Mouse (Mus musculus): ENCODE measurements at regions not wholly inside any gene's neighbourhood (a gene's known extent, or its start where the extent isn't known, plus 50 kb on each side); places are given as distances from the start of the nearest gene placed in this dataset.
"Not testable (repeated sequence)": the region's sequence is repeated elsewhere in the genome, so short reads cannot be mapped to it uniquely, and the experiment has no call there.

DNA sequence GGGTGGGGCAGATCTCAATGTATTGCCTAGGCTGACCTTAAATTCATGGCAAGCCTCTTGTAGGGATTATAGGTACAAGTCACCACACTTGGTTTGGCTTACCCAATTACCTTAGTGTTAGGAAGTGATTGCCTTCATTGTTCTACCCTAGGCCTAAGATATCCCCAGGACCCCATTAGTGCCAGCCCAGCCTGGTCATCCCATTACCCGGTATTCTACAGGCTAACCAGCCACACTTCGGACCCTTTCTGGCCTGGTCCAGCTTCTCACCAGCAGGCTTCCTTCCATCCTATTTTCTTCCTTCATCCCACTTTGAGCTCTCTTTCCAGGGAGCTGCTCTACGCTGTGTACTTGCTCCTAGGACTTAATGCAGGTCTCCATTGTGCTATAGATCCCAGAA is 59.5 kb downstream of the Tex35 start:
- DNase-seq (ENCODE audit: low spot score): no peak

DNA sequence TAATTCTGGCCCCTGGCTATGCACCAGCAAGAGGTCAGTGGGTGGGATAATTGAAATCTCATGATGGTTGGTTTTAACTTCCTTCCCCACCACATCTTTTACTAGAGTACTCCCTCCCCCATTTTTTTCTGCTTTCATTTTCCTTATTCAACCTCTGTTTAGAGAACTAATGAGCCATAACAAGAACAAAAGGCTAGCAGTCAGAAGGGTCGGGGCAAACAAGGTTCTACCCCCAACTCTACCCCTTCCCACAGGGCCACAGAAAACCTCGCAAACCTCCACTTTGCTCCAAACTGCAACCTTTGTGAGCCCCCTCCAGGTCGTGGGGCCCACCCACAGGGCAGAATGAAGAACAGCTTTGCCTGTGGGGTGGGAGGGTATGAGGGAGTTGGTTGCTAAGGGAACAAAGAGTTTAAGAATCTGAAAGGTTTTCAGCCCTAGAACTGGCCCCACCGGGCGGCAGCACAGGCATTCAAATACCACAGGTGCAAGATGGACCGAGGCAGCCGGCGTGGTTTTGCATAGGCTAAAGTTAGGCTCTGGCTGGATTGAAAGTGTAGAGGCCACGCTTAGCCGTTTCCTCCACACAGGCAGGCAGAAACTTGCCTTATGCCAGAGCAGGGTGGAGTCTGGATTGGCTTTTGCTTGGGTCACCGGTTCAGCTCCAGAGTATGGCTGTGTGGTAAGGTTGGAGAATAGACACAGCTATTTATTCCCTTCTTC is 60.1 kb downstream of the Tex35 start:
- DNase-seq (ENCODE audit: low spot score): peak; percentile 77

GRCm38 (mm10) chr1:157047751-157048200 is 60.7 kb downstream of the Tex35 start:
- no peak for DNase-seq (ENCODE audit: low spot score)

- DNase-seq (ENCODE audit: low spot score): no peak
Measured at GRCm38 (mm10) chr1:157046760-157047182, 61.7 kb downstream of the Tex35 start.

GRCm38 (mm10) chr1:157039836-157040196 is 68.7 kb downstream of the Tex35 start:
- no peak for DNase-seq (ENCODE audit: low spot score)

GRCm38 (mm10) chr1:157039016-157039835 is 69.3 kb downstream of the Tex35 start:
- DNase-seq (ENCODE audit: low spot score): peak; percentile 66

- DNase-seq (ENCODE audit: low spot score): no peak
Measured at GRCm38 (mm10) chr1:157038111-157039008, 70.1 kb downstream of the Tex35 start.

DNA sequence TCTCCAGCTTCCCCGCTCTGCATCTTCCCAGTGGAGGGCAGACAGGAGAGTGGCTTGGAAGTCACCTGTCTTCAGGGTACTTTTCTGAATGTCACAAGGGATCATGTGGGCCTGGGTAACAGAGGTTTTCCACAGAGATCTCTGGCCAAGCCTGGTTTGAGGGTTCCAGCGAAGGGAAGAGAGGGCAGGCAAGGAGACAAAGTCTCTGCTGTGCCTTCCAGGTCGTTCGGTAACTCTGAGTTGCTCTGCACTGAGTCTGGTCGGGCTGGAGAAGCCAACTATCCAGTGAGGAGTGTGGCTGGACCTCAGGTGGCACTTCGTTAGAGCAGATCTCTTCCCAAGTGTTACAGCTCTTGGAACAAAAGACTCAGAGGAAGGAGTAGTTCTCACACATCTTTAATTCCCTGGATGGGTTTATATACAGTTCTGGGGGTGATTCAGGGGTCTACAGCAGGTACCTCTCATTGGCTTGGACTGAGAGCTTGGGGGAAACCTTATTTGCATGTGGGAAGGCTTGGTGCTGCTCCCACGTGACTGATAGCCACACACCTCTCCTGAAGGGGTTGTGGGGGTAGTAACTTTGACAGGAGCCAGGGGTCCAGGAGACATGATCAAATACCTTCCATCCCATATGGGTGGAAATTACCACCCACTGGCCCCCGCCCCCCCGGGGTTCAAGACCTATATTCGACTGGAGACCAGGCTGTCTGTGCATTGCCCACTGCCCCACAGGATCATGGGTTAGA is 71.1 kb downstream of the Tex35 start:
- no peak for DNase-seq (ENCODE audit: low spot score)

DNA sequence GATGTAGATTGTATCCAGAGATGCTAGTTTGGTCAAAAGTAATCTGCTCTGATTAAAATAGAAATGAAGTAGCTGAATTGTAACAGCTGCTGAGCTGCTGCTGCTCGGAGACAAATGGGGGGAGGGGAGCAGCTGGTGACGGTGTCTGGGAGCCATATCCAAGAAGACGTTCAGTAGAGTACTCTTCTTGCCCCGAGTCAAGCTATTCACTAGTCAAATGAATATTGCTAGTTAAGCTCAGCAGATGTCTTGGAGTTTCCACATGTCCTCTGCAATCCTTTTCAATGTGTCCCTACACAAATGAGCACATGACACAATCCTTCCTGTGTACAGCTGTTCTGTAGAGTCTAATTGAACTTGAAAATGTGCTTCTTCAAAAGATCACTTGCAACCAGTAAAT is 71.7 kb downstream of the Tex35 start:
- DNase-seq (ENCODE audit: low spot score): no peak

DNA sequence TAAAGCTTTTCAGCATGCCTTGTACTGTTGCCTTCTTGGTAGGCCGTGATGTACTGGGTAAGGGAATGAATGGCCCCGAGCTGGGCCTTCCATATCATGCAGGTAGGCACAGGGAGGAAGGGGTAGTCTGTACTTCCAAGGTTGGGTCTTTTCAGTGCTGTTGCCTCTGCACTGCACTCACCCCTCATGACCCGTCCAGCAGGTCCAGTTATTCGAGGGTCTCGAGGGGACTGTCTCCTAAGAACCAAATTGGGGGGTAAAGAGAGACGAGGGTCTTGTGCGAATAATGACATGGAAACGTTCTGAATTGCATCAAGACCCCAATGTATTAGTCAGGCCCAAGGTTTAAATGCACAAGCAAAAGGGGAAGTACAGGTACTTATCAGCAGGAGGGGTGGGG is 73.3 kb downstream of the Tex35 start:
- not testable (repeated sequence) for DNase-seq (ENCODE audit: low spot score)

- DNase-seq (ENCODE audit: low spot score): no peak
Measured at GRCm38 (mm10) chr1:157028682-157029081, 79.8 kb downstream of the Tex35 start.

DNA sequence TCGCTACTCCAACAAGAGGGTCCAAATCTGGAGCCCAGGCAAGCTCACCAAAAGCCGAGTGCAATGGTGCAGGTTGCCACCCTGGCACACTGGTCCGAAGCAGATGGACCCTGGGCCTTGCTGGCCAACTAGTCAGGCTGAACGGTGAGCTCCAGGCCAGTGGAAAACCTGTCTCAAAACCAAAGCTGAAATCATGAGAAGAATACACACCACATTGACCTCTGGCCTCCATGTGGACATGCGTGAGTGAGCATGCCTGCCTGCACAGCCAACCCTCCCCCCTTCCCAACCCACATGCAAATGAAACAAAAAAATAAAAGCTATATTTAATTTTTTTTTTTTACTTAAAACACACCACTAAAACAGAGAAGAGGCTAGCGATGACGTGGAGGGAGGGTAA is 80.8 kb downstream of the Tex35 start:
- DNase-seq (ENCODE audit: low spot score): no peak

- DNase-seq (ENCODE audit: low spot score): no peak
Measured at GRCm38 (mm10) chr1:157023462-157023861, 84.0 kb upstream of the Ralgps2 start.

- peak; percentile 64 for DNase-seq (ENCODE audit: low spot score)
Measured at GRCm38 (mm10) chr1:157022456-157023435, 83.3 kb upstream of the Ralgps2 start.

DNA sequence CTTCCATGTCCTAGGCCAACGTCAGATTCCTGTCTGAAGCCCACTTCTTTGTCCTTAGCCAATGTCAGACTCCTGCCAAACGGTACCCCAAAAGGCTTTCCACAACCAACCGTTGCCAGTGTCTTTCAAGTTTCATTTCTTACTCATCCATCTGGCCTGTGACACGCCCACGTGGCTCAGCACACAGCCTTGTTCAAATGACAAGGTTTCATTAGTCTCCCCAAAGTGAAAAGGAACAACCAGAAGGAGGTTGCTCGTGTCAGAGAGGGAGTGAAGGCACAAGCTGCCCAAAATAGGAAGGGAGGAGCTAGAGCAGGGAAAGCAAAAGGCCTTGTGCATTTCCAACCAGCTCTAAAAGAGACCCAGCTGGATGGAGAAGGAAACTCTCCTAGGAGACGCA is 80.5 kb upstream of the Ralgps2 start:
- DNase-seq (ENCODE audit: low spot score): no peak

- no peak for DNase-seq (ENCODE audit: low spot score)
Measured at GRCm38 (mm10) chr1:157018726-157019125, 79.3 kb upstream of the Ralgps2 start.

- no peak for DNase-seq (ENCODE audit: low spot score)
Measured at GRCm38 (mm10) chr1:157017198-157017994, 78.0 kb upstream of the Ralgps2 start.

GRCm38 (mm10) chr1:157016625-157017024 is 77.2 kb upstream of the Ralgps2 start:
- peak; percentile 43 for DNase-seq (ENCODE audit: low spot score)

All from embryo, embryonic 10.5 days (tissue).